Mouse (Mus musculus) mesoderm, embryonic 11.5 days (tissue): ENCODE measurements at regions not wholly inside any gene's neighbourhood (a gene's known extent, or its start where the extent isn't known, plus 50 kb on each side); places are given as distances from the start of the nearest gene placed in this dataset.
A peak's percentile ranks its signal among the peaks of the same experiment; 100 is the strongest.

ENCODE experiments used
- DNase-seq: peaks from one replicate; pipeline ENCODE4 v3.0.0-alpha.2; 2012; ENCODE audit warnings: low read depth, low spot score

DNA sequence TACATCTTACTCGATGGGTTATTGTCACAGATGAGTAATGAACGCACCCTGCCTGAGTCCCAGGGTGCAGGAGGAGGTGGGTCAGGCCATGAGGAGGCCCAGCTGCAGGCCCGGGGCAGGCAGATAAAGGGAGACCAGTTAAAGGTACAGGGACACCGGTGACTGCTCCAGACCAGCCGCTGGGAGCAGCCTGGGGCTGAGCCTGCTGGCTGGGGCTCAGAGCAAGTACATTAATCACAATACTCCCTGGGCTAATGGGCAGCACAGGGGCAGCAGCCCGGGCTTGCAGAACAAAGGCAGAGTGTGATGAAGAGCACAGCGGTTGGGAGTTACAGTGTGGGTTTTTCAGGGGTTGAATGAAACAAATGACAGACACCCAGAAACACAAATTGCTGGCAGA is 154.4 kb upstream of the Rnf219 start:
- peak; percentile 68 for DNase-seq

GRCm38 (mm10) chr14:104661696-104662095 is 139.3 kb upstream of the Rnf219 start:
- DNase-seq, result no peak

GRCm38 (mm10) chr14:104658751-104659150 is 136.3 kb upstream of the Rnf219 start:
- no peak for DNase-seq

GRCm38 (mm10) chr14:104649980-104650379 is 127.5 kb upstream of the Rnf219 start:
- DNase-seq, result no peak

GRCm38 (mm10) chr14:104644626-104645025 is 122.2 kb upstream of the Rnf219 start:
- no peak for DNase-seq

DNA sequence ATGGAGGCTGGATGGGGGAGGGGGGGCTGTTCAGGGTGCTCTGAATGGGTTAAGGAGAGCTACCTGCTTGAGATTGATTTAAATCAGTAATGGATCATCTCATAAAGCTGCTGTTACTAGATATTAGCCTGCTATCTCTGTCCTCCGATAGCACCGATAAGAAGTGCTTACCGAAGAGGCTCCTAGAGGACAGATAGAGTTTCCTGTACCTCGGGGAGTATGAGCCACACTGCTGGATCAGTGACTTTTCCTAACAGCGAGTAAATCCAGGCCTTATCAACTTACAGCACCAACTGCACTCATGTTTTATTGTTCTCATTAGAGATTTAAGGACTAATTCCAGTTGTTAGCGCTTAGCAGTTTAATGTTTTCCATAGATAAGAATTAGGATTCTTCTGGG is 120.3 kb upstream of the Rnf219 start:
- no peak for DNase-seq

- no peak for DNase-seq
These were observed 116.9 kb upstream of the Rnf219 start for GRCm38 (mm10) chr14:104639300-104639699.

GRCm38 (mm10) chr14:104611467-104611866 is 89.0 kb upstream of the Rnf219 start:
- no peak for DNase-seq

GRCm38 (mm10) chr14:104610378-104610777 is 87.9 kb upstream of the Rnf219 start:
- no peak for DNase-seq

GRCm38 (mm10) chr14:104594851-104595250 is 72.4 kb upstream of the Rnf219 start:
- no peak for DNase-seq
